Mouse (Mus musculus) embryonic facial prominence, embryonic 11.5 days (tissue): ENCODE measurements around the gene Tango6. TPM values are rescaled to one million over a fixed set of nuclear protein-coding genes. Genes with fewer than 3 reads are reported as not detected.
A peak's percentile ranks its signal among the peaks of the same experiment; 100 is the strongest.

Experiments
- ATAC-seq: fragments of 200-750 bp; cut with Nextera tagmentation; replicated peaks from 2 replicates; pipeline ENCODE4 v1.8.0; 2017; ENCODE audit warnings: low read depth; ENCODE audit not compliant: insufficient number of reproducible peaks, low FRiP score, low TSS enrichment
- DNase-seq: peaks from one replicate; pipeline ENCODE4 v3.0.0-alpha.2; 2015; ENCODE audit warnings: low spot score
- H3K27ac ChIP-seq: fragments of 300-500 bp; sonication (generic); replicated peaks from 2 replicates; pipeline ENCODE4 v1.5.1; 2014; ENCODE audit warnings: mild to moderate bottlenecking, low read depth, low read length, control low read depth
- H3K27me3 ChIP-seq: fragments of 300-500 bp; sonication (generic); 2 replicates; pipeline ENCODE4 v1.6.1; 2014; ENCODE audit warnings: mild to moderate bottlenecking, low read length, moderate library complexity, mixed read lengths; ENCODE audit not compliant: control insufficient read depth, insufficient read depth
- H3K36me3 ChIP-seq: fragments of 300-500 bp; sonication (generic); replicated peaks from 2 replicates; pipeline ENCODE4 v1.6.1; 2014; ENCODE audit warnings: low read depth, mild to moderate bottlenecking, low read length, moderate library complexity, mixed read lengths; ENCODE audit not compliant: control insufficient read depth, insufficient read depth
- H3K4me1 ChIP-seq: fragments of 300-500 bp; sonication (generic); 2 replicates; pipeline ENCODE4 v1.6.1; 2014; ENCODE audit warnings: low read length, mixed read lengths; ENCODE audit not compliant: control insufficient read depth, insufficient read depth
- H3K4me2 ChIP-seq: fragments of 300-500 bp; sonication (generic); 2 replicates; pipeline ENCODE4 v1.6.1; 2014; ENCODE audit warnings: low read depth, mild to moderate bottlenecking, control low read depth, low read length, moderate library complexity
- H3K4me3 ChIP-seq: fragments of 300-500 bp; sonication (generic); 2 replicates; pipeline ENCODE4 v1.5.1; 2014; ENCODE audit warnings: low read depth, low read length, control low read depth
- H3K9ac ChIP-seq: fragments of 300-500 bp; sonication (generic); replicated peaks from 2 replicates; pipeline ENCODE4 v1.6.1; 2014; ENCODE audit warnings: mild to moderate bottlenecking, control low read depth, low read length
- H3K9me3 ChIP-seq: fragments of 300-500 bp; sonication (generic); replicated peaks from 2 replicates; pipeline ENCODE4 v1.6.1; 2016; ENCODE audit warnings: mild to moderate bottlenecking, low read length, inconsistent platforms, mixed read lengths; ENCODE audit not compliant: control insufficient read depth
- WGBS: fragments of 180-500 bp; shearing (Covaris S2); extraction: QIAGEN DNeasy Blood & Tissue Kit; methylation state at CpG from one replicate; pipeline ENCODE4 v1.1.7; 2014; 5-methylcytosine and 5-hydroxymethylcytosine counted together
- polyA plus RNA-seq: library from polyadenylated mRNA; unstranded; fragments of >200 nt; fragmentation: Nextera tagmentation; extraction: Ambion mirVana; gene quantifications from 2 replicates; pipeline ENCODE4 v1.2.1, GENCODE M21; 2014

The Tango6 gene
- polyA plus RNA-seq, 1 experiment from 2014 or later, result 6.9 TPM

- Histone ChIP-seq H3K4me2 (no peak overlapping the region), H3K36me3 (no peaks in the 10 kb centered on the region), H3K9me3 (no peaks in the 10 kb centered on the region), H3K4me3 (no peak overlapping the region), H3K9ac (no peak overlapping the region), H3K4me1 (no peaks in the 10 kb centered on the region), H3K27ac (no peak overlapping the region), H3K27me3 (no peaks in the 10 kb centered on the region)
- WGBS, result 88% methylated on average over 4 of the region's 4 CpGs
- ATAC-seq (no peak), DNase-seq (no peak)
Observed at GRCm38 (mm10) chr8:106643100-106643499, 39.8 kb upstream of the Tango6 start.

GRCm38 (mm10) chr8:106644957-106645356 lies 37.9 kb upstream of the Tango6 start:
- Histone ChIP-seq H3K4me2 (no peak overlapping the region), H3K9ac (no peak overlapping the region), H3K36me3 (no peaks in the 10 kb centered on the region), H3K4me3 (no peak overlapping the region), H3K27me3 (no peaks in the 10 kb centered on the region), H3K27ac (no peak overlapping the region), H3K9me3 (no peaks in the 10 kb centered on the region), H3K4me1 (no peaks in the 10 kb centered on the region)
- DNase-seq (no peak), ATAC-seq (no peak)
- 74% methylated on average over 3 of the region's 3 CpGs for WGBS

- no peaks in the 10 kb centered on the region for H3K36me3 ChIP-seq
- no peak for DNase-seq
- H3K9me3 ChIP-seq, result no peaks in the 10 kb centered on the region
- no peak overlapping the region for H3K9ac ChIP-seq
- H3K4me3 ChIP-seq, result no peak overlapping the region
- WGBS, result 88% methylated on average over 2 of the region's 2 CpGs
- H3K4me2 ChIP-seq, result no peak overlapping the region
- no peak for ATAC-seq
- no peaks in the 10 kb centered on the region for H3K27me3 ChIP-seq
- no peaks in the 10 kb centered on the region for H3K4me1 ChIP-seq
- no peak overlapping the region for H3K27ac ChIP-seq
Observed at GRCm38 (mm10) chr8:106646153-106646552, 36.7 kb upstream of the Tango6 start.

GRCm38 (mm10) chr8:106646731-106647130 lies 36.1 kb upstream of the Tango6 start:
- Histone ChIP-seq H3K9ac (no peak overlapping the region), H3K27me3 (no peaks in the 10 kb centered on the region), H3K4me2 (no peak overlapping the region), H3K27ac (no peak overlapping the region), H3K4me1 (no peaks in the 10 kb centered on the region), H3K36me3 (no peaks in the 10 kb centered on the region), H3K9me3 (no peaks in the 10 kb centered on the region), H3K4me3 (no peak overlapping the region)
- no peak for ATAC-seq
- no peak for DNase-seq
- 75% methylated on average over 5 of the region's 5 CpGs for WGBS

- WGBS, result 33% methylated on average over 2 of the region's 2 CpGs
- Histone ChIP-seq H3K27me3 (no peaks in the 10 kb centered on the region), H3K4me2 (no peak overlapping the region), H3K4me3 (no peak overlapping the region), H3K36me3 (no peaks in the 10 kb centered on the region), H3K9ac (no peak overlapping the region), H3K27ac (no peak overlapping the region), H3K9me3 (no peaks in the 10 kb centered on the region), H3K4me1 (no peaks in the 10 kb centered on the region)
- ATAC-seq (no peak), DNase-seq (peak; percentile 87)
Observed at GRCm38 (mm10) chr8:106647387-106647786, 35.5 kb upstream of the Tango6 start.

GRCm38 (mm10) chr8:106648421-106648820 lies 34.4 kb upstream of the Tango6 start:
- Histone ChIP-seq H3K4me1 (no peaks in the 10 kb centered on the region), H3K36me3 (no peaks in the 10 kb centered on the region), H3K27ac (no peak overlapping the region), H3K9me3 (no peaks in the 10 kb centered on the region), H3K4me2 (no peak overlapping the region), H3K9ac (no peak overlapping the region), H3K4me3 (no peak overlapping the region), H3K27me3 (no peaks in the 10 kb centered on the region)
- no peak for DNase-seq
- WGBS, result 93% methylated on average over 8 of the region's 8 CpGs
- ATAC-seq, result no peak

- no peaks in the 10 kb centered on the region for H3K27me3 ChIP-seq
Observed at GRCm38 (mm10) chr8:106651994-106652393, 30.9 kb upstream of the Tango6 start.

GRCm38 (mm10) chr8:106656046-106656445 lies 26.8 kb upstream of the Tango6 start:
- Histone ChIP-seq H3K4me3 (no peak overlapping the region), H3K4me1 (no peaks in the 10 kb centered on the region), H3K36me3 (no peaks in the 10 kb centered on the region), H3K27ac (no peak overlapping the region), H3K9ac (no peak overlapping the region), H3K27me3 (no peaks in the 10 kb centered on the region), H3K9me3 (no peaks in the 10 kb centered on the region), H3K4me2 (no peak overlapping the region)
- no peak for ATAC-seq
- no peak for DNase-seq

More at GRCm38 (mm10) chr8:106651994-106652393, 30.9 kb upstream of the Tango6 start:
- DNase-seq (no peak), ATAC-seq (no peak)
- Histone ChIP-seq H3K4me1 (no peaks in the 10 kb centered on the region), H3K36me3 (no peaks in the 10 kb centered on the region), H3K9me3 (no peaks in the 10 kb centered on the region), H3K9ac (no peak overlapping the region), H3K4me2 (no peak overlapping the region), H3K27ac (no peak overlapping the region), H3K4me3 (no peak overlapping the region)
- 89% methylated on average over 3 of the region's 3 CpGs for WGBS
